Mouse (Mus musculus): ENCODE measurements around the gene Tpi1.

- TF ChIP-seq ZNF384 (IDR thresholded peaks at IDR 0.05; ENCODE audit: low read depth, low read length) (no peak), MAFK (IDR thresholded peaks at IDR 0.05; ENCODE audit: insufficient read depth, low read depth, low read length) (no peak), ZC3H11A (IDR thresholded peaks at IDR 0.05; ENCODE audit: borderline replicate concordance, low read depth, low read length) (no peak), HCFC1 (IDR thresholded peaks at IDR 0.05; ENCODE audit: borderline replicate concordance, insufficient read depth, low read length) (no peak)
Observed at GRCm38 (mm10) chr6:124791911-124792310, 22.2 kb downstream of the Tpi1 start.
